Mouse (Mus musculus): ENCODE results near the gene Lingo2.

DNA sequence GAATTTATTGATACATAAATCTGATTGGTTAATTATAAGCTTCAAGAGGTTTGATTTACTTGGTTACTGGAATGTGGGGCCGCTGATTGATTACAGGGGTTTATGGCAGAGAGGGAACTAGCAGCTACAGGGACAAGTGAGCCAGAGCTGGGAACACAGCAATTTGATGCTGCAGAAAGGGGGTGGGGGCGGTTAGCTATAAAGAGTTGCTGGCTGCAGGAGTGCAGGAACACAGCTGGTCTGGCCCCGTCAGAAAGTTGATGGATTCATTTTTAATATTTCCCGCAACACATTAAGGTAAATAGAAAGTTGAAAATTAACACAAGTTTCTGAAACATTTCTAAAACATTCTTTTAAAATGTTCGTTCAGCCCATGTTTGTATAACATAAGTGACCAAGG lies 919.5 kb downstream of the Lingo2 start:
- TF ChIP-seq TAL1 (IDR thresholded peaks at IDR 0.05; ENCODE audit: low read length) (no peak), GATA1 (IDR thresholded peaks at IDR 0.05; ENCODE audit: low read length) (no peak)
